Mouse (Mus musculus) forebrain, embryonic 11.5 days (tissue): ENCODE measurements around the gene Btbd3. TPM values are rescaled to one million over a fixed set of nuclear protein-coding genes. Genes with fewer than 3 reads are reported as not detected.

Experiments used
- ATAC-seq: fragments of 200-750 bp; cut with Nextera tagmentation; replicated peaks from 2 replicates; pipeline ENCODE4 v1.8.0; 2017; ENCODE audit warnings: moderate TSS enrichment; ENCODE audit not compliant: low FRiP score
- DNase-seq: peaks from one replicate; pipeline ENCODE4 v3.0.0-alpha.2; 2017; ENCODE audit warnings: low spot score
- H3K27ac ChIP-seq: fragments of 300-500 bp; sonication (generic); 2 replicates; pipeline ENCODE4 v1.5.1; 2014; ENCODE audit warnings: low read depth, low read length
- H3K27me3 ChIP-seq: fragments of 300-500 bp; sonication (generic); 2 replicates; pipeline ENCODE4 v1.6.1; 2014; ENCODE audit warnings: mild to moderate bottlenecking, low read length, mixed read lengths; ENCODE audit not compliant: control insufficient read depth, insufficient read depth
- H3K36me3 ChIP-seq: fragments of 300-500 bp; sonication (generic); 2 replicates; pipeline ENCODE4 v1.6.1; 2014; ENCODE audit warnings: mild to moderate bottlenecking, low read length, moderate library complexity, mixed read lengths; ENCODE audit not compliant: control insufficient read depth, insufficient read depth
- H3K4me1 ChIP-seq: fragments of 300-500 bp; sonication (generic); replicated peaks from 2 replicates; pipeline ENCODE4 v1.6.1; 2014; ENCODE audit warnings: low read length, mixed read lengths; ENCODE audit not compliant: control insufficient read depth, insufficient read depth
- H3K4me2 ChIP-seq: fragments of 300-500 bp; sonication (generic); 2 replicates; pipeline ENCODE4 v1.6.1; 2014; ENCODE audit warnings: low read depth, mild to moderate bottlenecking, low read length, moderate library complexity, mixed read lengths; ENCODE audit not compliant: severe bottlenecking
- H3K4me3 ChIP-seq: fragments of 300-500 bp; sonication (generic); 2 replicates; pipeline ENCODE4 v1.5.1; 2014; ENCODE audit warnings: low read depth, low read length
- H3K9ac ChIP-seq: fragments of 300-500 bp; sonication (generic); 2 replicates; pipeline ENCODE4 v1.6.1; 2014; ENCODE audit warnings: low read length
- H3K9me3 ChIP-seq: fragments of 300-500 bp; sonication (generic); 2 replicates; pipeline ENCODE4 v1.6.1; 2016; ENCODE audit warnings: low read length, mixed read lengths; ENCODE audit not compliant: control insufficient read depth
- WGBS: fragments of 180-500 bp; shearing (Covaris S2); extraction: QIAGEN DNeasy Blood & Tissue Kit; methylation state at CpG from one replicate; pipeline ENCODE4 v1.1.7; 2014; 5-methylcytosine and 5-hydroxymethylcytosine counted together
- polyA plus RNA-seq: library from polyadenylated mRNA; unstranded; fragments of >200 nt; fragmentation: Nextera tagmentation; extraction: Ambion mirVana; gene quantifications from 2 replicates; pipeline ENCODE4 v1.2.1, GENCODE M21; 2014

Gene Btbd3
- polyA plus RNA-seq, 1 experiment from 2014 or later, result 14.4 TPM

- Histone ChIP-seq H3K4me1 (no peaks in the 10 kb centered on the region), H3K27me3 (no peaks in the 10 kb centered on the region), H3K9ac (no peak overlapping the region), H3K4me3 (no peak overlapping the region), H3K9me3 (no peaks in the 10 kb centered on the region), H3K27ac (no peak overlapping the region), H3K36me3 (no peaks in the 10 kb centered on the region), H3K4me2 (no peak overlapping the region)
- ATAC-seq (no peak), DNase-seq (no peak)
- 91% methylated on average over 11 of the region's 11 CpGs for WGBS
Observed at GRCm38 (mm10) chr2:138555106-138555862, 298.9 kb downstream of the Btbd3 start.

DNA sequence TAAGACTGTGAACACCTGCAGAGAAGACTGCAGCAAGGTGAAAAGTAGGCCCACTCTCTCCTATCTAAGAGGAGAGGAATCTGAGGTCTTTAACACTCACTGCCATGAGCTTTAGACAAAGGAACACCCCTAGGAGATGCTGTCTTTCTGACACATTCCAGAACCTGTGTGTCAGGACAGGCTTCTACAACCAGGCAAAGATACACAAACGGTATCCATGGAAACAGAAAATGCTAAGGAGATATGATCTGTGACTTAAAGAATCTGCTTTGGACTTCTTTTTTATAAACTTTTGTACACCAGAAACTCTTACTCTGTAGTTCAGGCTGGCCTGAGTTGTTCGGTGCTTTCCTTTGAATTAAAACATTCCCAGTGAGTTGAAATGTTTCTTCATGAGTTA, 329.6 kb downstream of the Btbd3 start:
- DNase-seq (no peak), ATAC-seq (no peak)
- H3K4me1 ChIP-seq, result no peaks in the 10 kb centered on the region
- H3K27me3 ChIP-seq, result no peaks in the 10 kb centered on the region
- no peaks in the 10 kb centered on the region for H3K36me3 ChIP-seq
- WGBS, result 86% methylated on average over 2 of the region's 2 CpGs
- no peak overlapping the region for H3K4me2 ChIP-seq
- no peak overlapping the region for H3K9ac ChIP-seq
- H3K4me3 ChIP-seq, result no peak overlapping the region
- no peaks in the 10 kb centered on the region for H3K9me3 ChIP-seq
- H3K27ac ChIP-seq, result no peak overlapping the region

DNA sequence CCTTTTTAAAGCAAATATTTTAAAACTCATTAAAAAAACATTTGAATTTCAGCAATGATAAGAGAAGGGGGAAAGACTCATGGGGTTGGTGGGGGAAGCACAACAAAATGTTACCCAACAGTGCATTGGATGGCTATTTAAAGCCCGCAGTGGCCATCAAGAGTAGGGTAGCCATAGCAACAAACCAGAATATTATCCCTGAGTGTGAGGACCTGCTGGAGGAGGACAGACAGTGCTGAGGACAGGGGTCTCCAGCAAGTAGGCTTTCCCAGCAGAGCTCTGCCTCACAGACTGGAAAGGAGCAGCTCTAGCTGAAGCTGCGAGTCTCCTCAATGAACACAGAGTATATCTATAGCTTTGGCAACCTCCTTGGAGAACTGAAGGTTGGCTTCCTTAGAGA, 331.0 kb downstream of the Btbd3 start:
- ATAC-seq (no peak), DNase-seq (no peak)
- no peak overlapping the region for H3K9ac ChIP-seq
- H3K27ac ChIP-seq, result no peak overlapping the region
- no peaks in the 10 kb centered on the region for H3K36me3 ChIP-seq
- no peaks in the 10 kb centered on the region for H3K4me1 ChIP-seq
- H3K4me2 ChIP-seq, result no peak overlapping the region
- H3K27me3 ChIP-seq, result no peaks in the 10 kb centered on the region
- no peaks in the 10 kb centered on the region for H3K9me3 ChIP-seq
- no peak overlapping the region for H3K4me3 ChIP-seq
- 95% methylated on average over 2 of the region's 2 CpGs for WGBS

- DNase-seq, result no peak
- Histone ChIP-seq H3K4me3 (no peak overlapping the region), H3K9me3 (no peaks in the 10 kb centered on the region), H3K36me3 (no peaks in the 10 kb centered on the region), H3K4me2 (no peak overlapping the region), H3K27ac (no peak overlapping the region), H3K4me1 (no peaks in the 10 kb centered on the region), H3K9ac (no peak overlapping the region), H3K27me3 (no peaks in the 10 kb centered on the region)
- ATAC-seq, result no peak
- 89% methylated on average over 7 of the region's 7 CpGs for WGBS
Observed at GRCm38 (mm10) chr2:138587795-138588545, 331.6 kb downstream of the Btbd3 start.

DNA sequence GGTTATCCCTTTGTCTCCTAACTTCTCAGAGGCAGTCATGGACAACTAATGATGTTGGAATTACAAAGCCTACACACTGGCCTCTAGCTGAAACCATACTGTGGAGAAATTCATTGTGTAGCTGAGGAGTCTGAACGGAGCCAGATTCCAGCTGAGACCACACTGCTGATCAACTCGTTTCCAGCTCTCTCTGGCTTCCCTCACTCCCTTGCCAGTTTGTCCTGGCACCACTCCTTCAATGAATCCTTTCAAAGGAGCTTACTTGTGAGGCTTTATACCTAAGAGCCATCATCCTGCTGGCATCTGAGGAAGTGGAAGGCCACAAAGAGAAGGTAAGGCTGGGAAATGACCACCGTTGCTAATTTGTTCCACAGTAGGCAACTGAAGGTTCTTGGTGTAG, 332.7 kb downstream of the Btbd3 start:
- DNase-seq, result no peak
- no peaks in the 10 kb centered on the region for H3K4me1 ChIP-seq
- H3K27ac ChIP-seq, result no peak overlapping the region
- no peak overlapping the region for H3K4me3 ChIP-seq
- 57% methylated on average over 3 of the region's 3 CpGs for WGBS
- H3K4me2 ChIP-seq, result no peak overlapping the region
- no peak for ATAC-seq
- no peak overlapping the region for H3K9ac ChIP-seq
- no peaks in the 10 kb centered on the region for H3K36me3 ChIP-seq
- no peaks in the 10 kb centered on the region for H3K27me3 ChIP-seq
- no peaks in the 10 kb centered on the region for H3K9me3 ChIP-seq

GRCm38 (mm10) chr2:138590307-138590706, 333.9 kb downstream of the Btbd3 start:
- Histone ChIP-seq H3K4me3 (no peak overlapping the region), H3K36me3 (no peaks in the 10 kb centered on the region), H3K27me3 (no peaks in the 10 kb centered on the region), H3K9me3 (no peaks in the 10 kb centered on the region), H3K27ac (no peak overlapping the region), H3K9ac (no peak overlapping the region), H3K4me1 (no peaks in the 10 kb centered on the region), H3K4me2 (no peak overlapping the region)
- 82% methylated on average over 1 of the region's 1 CpGs for WGBS
- ATAC-seq, result no peak
- DNase-seq, result no peak

- no peak overlapping the region for H3K4me3 ChIP-seq
- no peak overlapping the region for H3K27ac ChIP-seq
- H3K36me3 ChIP-seq, result no peaks in the 10 kb centered on the region
- no peaks in the 10 kb centered on the region for H3K4me1 ChIP-seq
- no peaks in the 10 kb centered on the region for H3K27me3 ChIP-seq
- no peaks in the 10 kb centered on the region for H3K9me3 ChIP-seq
- no peak overlapping the region for H3K4me2 ChIP-seq
- H3K9ac ChIP-seq, result no peak overlapping the region
- ATAC-seq, result no peak
- DNase-seq, result no peak
Observed at GRCm38 (mm10) chr2:138612361-138612760, 356.0 kb downstream of the Btbd3 start.

- 88% methylated on average over 5 of the region's 5 CpGs for WGBS
- H3K27ac ChIP-seq, result no peak overlapping the region
- no peak overlapping the region for H3K9ac ChIP-seq
- no peak overlapping the region for H3K4me2 ChIP-seq
- no peaks in the 10 kb centered on the region for H3K27me3 ChIP-seq
- DNase-seq (no peak), ATAC-seq (no peak)
- H3K4me3 ChIP-seq, result no peak overlapping the region
- no peaks in the 10 kb centered on the region for H3K36me3 ChIP-seq
- no peaks in the 10 kb centered on the region for H3K4me1 ChIP-seq
- H3K9me3 ChIP-seq, result no peaks in the 10 kb centered on the region
Observed at GRCm38 (mm10) chr2:138617501-138617900, 361.1 kb downstream of the Btbd3 start.
